9 mouse cellular contexts compared by ENCODE assay signal in genomic region chr14:120336380-120336779, GRCm38 (mm10).
DNase-seq lines count a peak whose midpoint lies in the region; ATAC-seq and TF ChIP-seq lines count a peak whose summit lies in the region.
"Had no signal": no experiment of that assay in that cellular context is flagged by ENCODE, and none has a peak within 500 bp of the region (broad histone marks: within the 10 kb centered on the region; RNA-seq: fewer than 3 reads in every experiment).

No protein-coding gene starts in this region.

- ATAC-seq in forebrain, embryonic 14.5 days, result no peak

- no peak for DNase-seq in forebrain, embryonic 10.5 days (ENCODE audit: extremely low spot score, low spot score)
- no peak for DNase-seq in forebrain, embryonic 14.5 days (ENCODE audit: low spot score)
- DNase-seq in adrenal gland, adult (ENCODE audit: inconsistent age in 2 of 2, low spot score in 1 of 2), result peak; percentile 87 to 95
- DNase-seq in gonadal fat pad, adult 2 months (ENCODE audit: low read depth), result peak; percentile 70
- peak; percentile 92 for DNase-seq in kidney, adult 9 months
- DNase-seq in layer of hippocampus, postnatal 14 days (ENCODE audit: low spot score in 2 of 2), result no peak
- DNase-seq in left cerebral cortex, adult 8-10 months (ENCODE audit: low spot score in 2 of 2), result no peak

- TF ChIP-seq CTCF in small intestine, adult 2 months (IDR thresholded peaks at IDR 0.05; ENCODE audit: extremely low read depth, insufficient read length, insufficient replicate concordance, low read depth, low read length), result no peak

- peaks cover 38% of the 10 kb centered on the region for H3K4me1 ChIP-seq in forebrain, embryonic 10.5 days
- H3K4me1 ChIP-seq in forebrain, embryonic 14.5 days (ENCODE audit: control insufficient read depth, insufficient read depth, low read length), result peaks cover 14% of the 10 kb centered on the region
- peaks cover 29% of the 10 kb centered on the region for H3K4me1 ChIP-seq in small intestine, adult 2 months (ENCODE audit: control insufficient read depth, insufficient read depth, insufficient read length, low read length)

- no peaks in the 10 kb centered on the region for H3K27me3 ChIP-seq in forebrain, embryonic 10.5 days (ENCODE audit: poor library complexity, severe bottlenecking)
- H3K27me3 ChIP-seq in forebrain, embryonic 14.5 days (replicated peaks; ENCODE audit: control insufficient read depth, insufficient read depth, low read length), result no peaks in the 10 kb centered on the region
- no peaks in the 10 kb centered on the region for H3K27me3 ChIP-seq in small intestine, adult 2 months (ENCODE audit: control insufficient read depth, insufficient read depth, low read length)
- H3K27me3 ChIP-seq: neural tube, embryonic 12.5 days had no signal

- H3K4me2 ChIP-seq in forebrain, embryonic 14.5 days (ENCODE audit: low read length), result no peak overlapping the region
- H3K4me2 ChIP-seq: neural tube, embryonic 12.5 days had no signal

- peak overlapping the region; percentile 42; the same call in 1 of the 2 replicates for H3K27ac ChIP-seq in forebrain, embryonic 10.5 days
- H3K27ac ChIP-seq in forebrain, embryonic 14.5 days (ENCODE audit: low read depth, low read length), result no peak overlapping the region
- peak overlapping the region; percentile 56 for H3K27ac ChIP-seq in small intestine, adult 2 months (ENCODE audit: insufficient read depth, low read depth, low read length)
- H3K27ac ChIP-seq: neural tube, embryonic 12.5 days had no signal

- H3K4me3 ChIP-seq in forebrain, embryonic 10.5 days, result no peak overlapping the region
- H3K4me3 ChIP-seq in forebrain, embryonic 14.5 days (ENCODE audit: low read depth, low read length), result no peak overlapping the region
- H3K4me3 ChIP-seq in small intestine, adult 2 months (ENCODE audit: low read depth, low read length), result no peak overlapping the region
- H3K4me3 ChIP-seq: neural tube, embryonic 12.5 days had no signal

- no peaks in the 10 kb centered on the region for H3K36me3 ChIP-seq in forebrain, embryonic 10.5 days (replicated peaks)
- no peaks in the 10 kb centered on the region for H3K36me3 ChIP-seq in forebrain, embryonic 14.5 days (ENCODE audit: control insufficient read depth, insufficient read depth, low read length)
- H3K36me3 ChIP-seq in small intestine, adult 2 months (ENCODE audit: control insufficient read depth, insufficient read depth, low read length), result no peaks in the 10 kb centered on the region
- H3K36me3 ChIP-seq: neural tube, embryonic 12.5 days had no signal

- no peak overlapping the region for H3K9ac ChIP-seq in forebrain, embryonic 14.5 days (ENCODE audit: low read length)
- H3K9ac ChIP-seq: neural tube, embryonic 12.5 days had no signal

- WGBS in forebrain, embryonic 10.5 days, result 34% methylated on average over 7 of the region's 7 CpGs
- whole genome bisulfite sequencing in forebrain, embryonic 14.5 days, result 36% methylated on average over 7 of the region's 7 CpGs
- 26% methylated on average over 7 of the region's 7 CpGs for WGBS in small intestine, adult 2 months

- TF ChIP-seq POLR2A in small intestine, adult 2 months (IDR thresholded peaks at IDR 0.05; ENCODE audit: low read depth, low read length), result no peak

- H3K9me3 ChIP-seq in forebrain, embryonic 10.5 days, result no peaks in the 10 kb centered on the region
- H3K9me3 ChIP-seq in forebrain, embryonic 14.5 days (replicated peaks; ENCODE audit: control insufficient read depth, low read length), result no peaks in the 10 kb centered on the region
- H3K9me3 ChIP-seq: neural tube, embryonic 12.5 days had no signal

Comparison
In these comparisons a context has a peak if more than half of its experiments do, and no peak if none do; other contexts are left out.
1. DNase-seq: peak in adrenal gland, adult (2 of 2), gonadal fat pad, adult 2 months (single experiment) and kidney, adult 9 months (single experiment); none in forebrain, embryonic 10.5 days (single experiment), forebrain, embryonic 14.5 days (single experiment), layer of hippocampus, postnatal 14 days (0 of 2) and left cerebral cortex, adult 8-10 months (0 of 2).